Mouse (Mus musculus): ENCODE data around the gene Cacna1c. TPM values are rescaled to one million over a fixed set of nuclear protein-coding genes. Genes with fewer than 3 reads are reported as not detected.

Cacna1c gene
- polyA plus RNA-seq, 1 experiment = not detected

GRCm38 (mm10) chr6:119072772-119073171 is 123.4 kb downstream of the Cacna1c start:
- peaks cover 11% of the 10 kb centered on the region for H3K27me3 ChIP-seq (ENCODE audit: control insufficient read depth, insufficient read depth, insufficient read length)
- H3ac ChIP-seq (ENCODE audit: control insufficient read depth, insufficient read length) = no peak overlapping the region
- no peak overlapping the region for H3K4me2 ChIP-seq (ENCODE audit: low read depth)
- TF ChIP-seq CEBPB (IDR thresholded peaks at IDR 0.05; ENCODE audit: insufficient read depth, poor library complexity, severe bottlenecking) = no peak
- no peak for TF ChIP-seq MYOG (IDR thresholded peaks at IDR 0.05; ENCODE audit: control insufficient read depth in 1 of 3, insufficient read depth in 1 of 3, insufficient read length in 2 of 3, low read depth in 2 of 3)
- no peak for TF ChIP-seq E2F4 (IDR thresholded peaks at IDR 0.05; ENCODE audit: insufficient read depth)
- TF ChIP-seq POLR2AphosphoS2 (IDR thresholded peaks at IDR 0.05; ENCODE audit: insufficient read length, low read depth) = no peak
- TF ChIP-seq MAX (IDR thresholded peaks at IDR 0.05; ENCODE audit: low read depth) = no peak
- TF ChIP-seq REST (IDR thresholded peaks at IDR 0.05; ENCODE audit: insufficient read depth, insufficient read length) = no peak
- no peak for TF ChIP-seq SRF (IDR thresholded peaks at IDR 0.05; ENCODE audit: control insufficient read depth, insufficient read length, low read depth)
- TF ChIP-seq MYOD1 (IDR thresholded peaks at IDR 0.05; ENCODE audit: control insufficient read depth in 1 of 3, insufficient read length in 2 of 3, low read depth in 2 of 3) = no peak
- no peak for TF ChIP-seq TCF3 (IDR thresholded peaks at IDR 0.05; ENCODE audit: insufficient read length, low read depth)
- no peak for TF ChIP-seq POLR2A (IDR thresholded peaks at IDR 0.05; ENCODE audit: insufficient read length, low read depth)
- no peak for TF ChIP-seq USF1 (IDR thresholded peaks at IDR 0.05; ENCODE audit: low read depth)
- TF ChIP-seq TCF12 (IDR thresholded peaks at IDR 0.05; ENCODE audit: insufficient read depth, poor library complexity, severe bottlenecking) = no peak
- H3K4me3 ChIP-seq = no peak overlapping the region
- H3K79me2 ChIP-seq (ENCODE audit: control insufficient read depth, insufficient read depth) = no peaks in the 10 kb centered on the region
- no peaks in the 10 kb centered on the region for H3K36me3 ChIP-seq (ENCODE audit: control insufficient read depth, insufficient read depth)

GRCm38 (mm10) chr6:119070771-119071170 is 125.4 kb downstream of the Cacna1c start:
- H3K4me2 ChIP-seq (ENCODE audit: low read depth) = no peak overlapping the region
- H3ac ChIP-seq (ENCODE audit: control insufficient read depth, insufficient read length) = no peak overlapping the region
- H3K27me3 ChIP-seq (ENCODE audit: control insufficient read depth, insufficient read depth, insufficient read length) = peaks cover 3% of the 10 kb centered on the region
- H3K36me3 ChIP-seq (ENCODE audit: control insufficient read depth, insufficient read depth) = no peaks in the 10 kb centered on the region
- H3K79me2 ChIP-seq (ENCODE audit: control insufficient read depth, insufficient read depth) = no peaks in the 10 kb centered on the region
- no peak overlapping the region for H3K4me3 ChIP-seq
- TF ChIP-seq TCF12 (IDR thresholded peaks at IDR 0.05; ENCODE audit: insufficient read depth, poor library complexity, severe bottlenecking) (no peak), TCF3 (IDR thresholded peaks at IDR 0.05; ENCODE audit: insufficient read length, low read depth) (no peak), MAX (IDR thresholded peaks at IDR 0.05; ENCODE audit: low read depth) (no peak), MYOD1 (IDR thresholded peaks at IDR 0.05; ENCODE audit: control insufficient read depth in 1 of 3, insufficient read length in 2 of 3, low read depth in 2 of 3) (no peak), REST (IDR thresholded peaks at IDR 0.05; ENCODE audit: insufficient read depth, insufficient read length) (no peak)

- H3ac ChIP-seq (ENCODE audit: control insufficient read depth, insufficient read length) = no peak overlapping the region
- H3K4me2 ChIP-seq (ENCODE audit: low read depth) = no peak overlapping the region
- TF ChIP-seq TCF3 (IDR thresholded peaks at IDR 0.05; ENCODE audit: insufficient read length, low read depth) (no peak), MAX (IDR thresholded peaks at IDR 0.05; ENCODE audit: low read depth) (no peak), POLR2A (IDR thresholded peaks at IDR 0.05; ENCODE audit: insufficient read length, low read depth) (no peak), MYOD1 (IDR thresholded peaks at IDR 0.05; ENCODE audit: control insufficient read depth in 1 of 3, insufficient read length in 2 of 3, low read depth in 2 of 3) (no peak), USF1 (IDR thresholded peaks at IDR 0.05; ENCODE audit: low read depth) (no peak)
Measured at GRCm38 (mm10) chr6:119070351-119070750, 125.9 kb downstream of the Cacna1c start.

GRCm38 (mm10) chr6:119069145-119069544 is 127.1 kb downstream of the Cacna1c start:
- peaks cover 3% of the 10 kb centered on the region for H3K27me3 ChIP-seq (ENCODE audit: control insufficient read depth, insufficient read depth, insufficient read length)
- no peak for TF ChIP-seq MYOD1 (IDR thresholded peaks at IDR 0.05; ENCODE audit: control insufficient read depth in 1 of 3, insufficient read length in 2 of 3, low read depth in 2 of 3)
- TF ChIP-seq E2F4 (IDR thresholded peaks at IDR 0.05; ENCODE audit: insufficient read depth) = no peak
- no peak for TF ChIP-seq MAX (IDR thresholded peaks at IDR 0.05; ENCODE audit: low read depth)
- no peak for TF ChIP-seq REST (IDR thresholded peaks at IDR 0.05; ENCODE audit: insufficient read depth, insufficient read length)
- no peak for TF ChIP-seq CEBPB (IDR thresholded peaks at IDR 0.05; ENCODE audit: insufficient read depth, poor library complexity, severe bottlenecking)
- TF ChIP-seq POLR2AphosphoS2 (IDR thresholded peaks at IDR 0.05; ENCODE audit: insufficient read length, low read depth) = no peak
- TF ChIP-seq MYOG (IDR thresholded peaks at IDR 0.05; ENCODE audit: control insufficient read depth in 1 of 3, insufficient read depth in 1 of 3, insufficient read length in 2 of 3, low read depth in 2 of 3) = no peak
- no peak for TF ChIP-seq SRF (IDR thresholded peaks at IDR 0.05; ENCODE audit: control insufficient read depth, insufficient read length, low read depth)
- TF ChIP-seq TCF3 (IDR thresholded peaks at IDR 0.05; ENCODE audit: insufficient read length, low read depth) = no peak
- no peak for TF ChIP-seq USF1 (IDR thresholded peaks at IDR 0.05; ENCODE audit: low read depth)
- no peak for TF ChIP-seq POLR2A (IDR thresholded peaks at IDR 0.05; ENCODE audit: insufficient read length, low read depth)
- no peak for TF ChIP-seq TCF12 (IDR thresholded peaks at IDR 0.05; ENCODE audit: insufficient read depth, poor library complexity, severe bottlenecking)
- no peak overlapping the region for H3ac ChIP-seq (ENCODE audit: control insufficient read depth, insufficient read length)
- H3K79me2 ChIP-seq (ENCODE audit: control insufficient read depth, insufficient read depth) = no peaks in the 10 kb centered on the region
- no peak overlapping the region for H3K4me3 ChIP-seq
- no peaks in the 10 kb centered on the region for H3K36me3 ChIP-seq (ENCODE audit: control insufficient read depth, insufficient read depth)
- no peak overlapping the region for H3K4me2 ChIP-seq (ENCODE audit: low read depth)

More at GRCm38 (mm10) chr6:119070351-119070750, 125.9 kb downstream of the Cacna1c start:
- Histone ChIP-seq H3K36me3 (ENCODE audit: control insufficient read depth, insufficient read depth) (no peaks in the 10 kb centered on the region), H3K79me2 (ENCODE audit: control insufficient read depth, insufficient read depth) (no peaks in the 10 kb centered on the region), H3K4me3 (no peak overlapping the region), H3K27me3 (ENCODE audit: control insufficient read depth, insufficient read depth, insufficient read length) (peaks cover 3% of the 10 kb centered on the region)

GRCm38 (mm10) chr6:119068650-119069049 is 127.6 kb downstream of the Cacna1c start:
- no peaks in the 10 kb centered on the region for H3K36me3 ChIP-seq (ENCODE audit: control insufficient read depth, insufficient read depth)
- H3ac ChIP-seq (ENCODE audit: control insufficient read depth, insufficient read length) = no peak overlapping the region
- H3K27me3 ChIP-seq (ENCODE audit: control insufficient read depth, insufficient read depth, insufficient read length) = peaks cover 3% of the 10 kb centered on the region
- no peak overlapping the region for H3K4me3 ChIP-seq
- TF ChIP-seq REST (IDR thresholded peaks at IDR 0.05; ENCODE audit: insufficient read depth, insufficient read length) = no peak
- no peak for TF ChIP-seq MYOD1 (IDR thresholded peaks at IDR 0.05; ENCODE audit: control insufficient read depth in 1 of 3, insufficient read length in 2 of 3, low read depth in 2 of 3)
- no peak for TF ChIP-seq MYOG (IDR thresholded peaks at IDR 0.05; ENCODE audit: control insufficient read depth in 1 of 3, insufficient read depth in 1 of 3, insufficient read length in 2 of 3, low read depth in 2 of 3)
- no peak for TF ChIP-seq CEBPB (IDR thresholded peaks at IDR 0.05; ENCODE audit: insufficient read depth, poor library complexity, severe bottlenecking)
- TF ChIP-seq SRF (IDR thresholded peaks at IDR 0.05; ENCODE audit: control insufficient read depth, insufficient read length, low read depth) = no peak
- no peak for TF ChIP-seq E2F4 (IDR thresholded peaks at IDR 0.05; ENCODE audit: insufficient read depth)
- no peak overlapping the region for H3K4me2 ChIP-seq (ENCODE audit: low read depth)
- H3K79me2 ChIP-seq (ENCODE audit: control insufficient read depth, insufficient read depth) = no peaks in the 10 kb centered on the region

Measured in myocyte (in vitro differentiated cells).